Mouse (Mus musculus): ENCODE results near the gene Rapgef5. TPM values are rescaled to one million over a fixed set of nuclear protein-coding genes. Genes with fewer than 3 reads are reported as not detected.

Gene Rapgef5
- polyA plus RNA-seq, 1 experiment from 2014 or later, result 9.4 TPM

- Histone ChIP-seq H3K4me3 (no peak overlapping the region), H3K27ac (no peak overlapping the region), H3K4me1 (peaks cover 13% of the 10 kb centered on the region), H3K27me3 (ENCODE audit: insufficient read depth, poor library complexity, severe bottlenecking) (no peaks in the 10 kb centered on the region), H3K9me3 (no peaks in the 10 kb centered on the region), H3K36me3 (no peaks in the 10 kb centered on the region)
- 75% methylated on average over 6 of the region's 6 CpGs for WGBS
- no peak for DNase-seq (ENCODE audit: low spot score)
Observed at GRCm38 (mm10) chr12:117636969-117637368, 120.7 kb downstream of the Rapgef5 start.

DNA sequence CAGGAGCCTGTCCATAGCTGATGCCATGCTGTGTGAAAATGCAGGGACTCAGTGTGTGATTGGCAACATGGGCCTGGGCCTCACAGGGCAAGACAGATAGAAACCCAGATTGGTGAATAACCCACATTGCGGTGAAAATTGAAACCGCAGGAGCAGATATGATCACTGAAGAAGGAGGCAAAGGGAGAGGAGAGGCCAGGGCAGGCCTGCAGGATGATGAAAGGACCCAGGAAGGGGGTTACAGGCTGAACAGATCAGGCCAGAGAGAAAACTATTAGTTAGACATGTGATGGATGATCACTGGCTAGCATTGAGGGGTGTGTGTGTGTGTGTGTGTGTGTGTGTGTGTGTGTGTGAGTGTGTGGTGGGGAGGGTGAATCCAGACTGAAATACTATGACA lies 122.6 kb downstream of the Rapgef5 start:
- no peak overlapping the region for H3K27ac ChIP-seq
- H3K27me3 ChIP-seq (ENCODE audit: insufficient read depth, poor library complexity, severe bottlenecking), result no peaks in the 10 kb centered on the region
- no peak overlapping the region for H3K4me3 ChIP-seq
- WGBS, result 70% methylated on average over 2 of the region's 2 CpGs
- DNase-seq (ENCODE audit: low spot score), result no peak
- no peaks in the 10 kb centered on the region for H3K9me3 ChIP-seq
- no peaks in the 10 kb centered on the region for H3K36me3 ChIP-seq
- peaks cover 10% of the 10 kb centered on the region for H3K4me1 ChIP-seq

GRCm38 (mm10) chr12:117639356-117640121 lies 123.3 kb downstream of the Rapgef5 start:
- Histone ChIP-seq H3K27me3 (ENCODE audit: insufficient read depth, poor library complexity, severe bottlenecking) (no peaks in the 10 kb centered on the region), H3K36me3 (no peaks in the 10 kb centered on the region), H3K9me3 (no peaks in the 10 kb centered on the region), H3K4me1 (peaks cover 10% of the 10 kb centered on the region), H3K4me3 (no peak overlapping the region), H3K27ac (no peak overlapping the region)
- 76% methylated on average over 6 of the region's 6 CpGs for WGBS
- DNase-seq (ENCODE audit: low spot score), result no peak

DNA sequence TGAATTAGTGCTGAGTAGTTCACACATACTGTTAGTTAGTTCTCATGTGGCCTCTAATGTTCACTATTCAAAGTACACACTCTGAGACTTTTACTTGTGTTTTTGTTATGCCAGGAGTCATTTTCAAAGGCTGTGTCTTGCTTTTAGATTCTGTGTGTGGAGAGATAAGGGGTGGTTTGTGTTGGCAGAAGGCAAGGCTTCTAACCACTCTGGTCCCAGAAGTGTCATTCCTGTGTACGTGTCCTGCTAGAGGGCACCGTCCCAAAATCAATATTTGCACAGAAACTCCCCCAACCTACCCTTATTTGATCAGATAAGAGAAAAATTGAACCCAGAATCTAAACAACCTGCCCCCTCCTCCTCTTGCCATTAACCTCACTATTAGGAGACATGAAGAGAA lies 126.2 kb downstream of the Rapgef5 start:
- Histone ChIP-seq H3K4me1 (peaks cover 7% of the 10 kb centered on the region), H3K36me3 (no peaks in the 10 kb centered on the region), H3K27ac (no peak overlapping the region), H3K27me3 (ENCODE audit: insufficient read depth, poor library complexity, severe bottlenecking) (no peaks in the 10 kb centered on the region), H3K9me3 (no peaks in the 10 kb centered on the region), H3K4me3 (no peak overlapping the region)
- 45% methylated on average over 2 of the region's 2 CpGs for WGBS
- DNase-seq (ENCODE audit: low spot score), result no peak

GRCm38 (mm10) chr12:117645771-117646170 lies 129.5 kb downstream of the Rapgef5 start:
- Histone ChIP-seq H3K4me1 (no peaks in the 10 kb centered on the region), H3K27me3 (ENCODE audit: insufficient read depth, poor library complexity, severe bottlenecking) (no peaks in the 10 kb centered on the region), H3K9me3 (no peaks in the 10 kb centered on the region), H3K27ac (no peak overlapping the region), H3K36me3 (no peaks in the 10 kb centered on the region), H3K4me3 (no peak overlapping the region)
- DNase-seq (ENCODE audit: low spot score), result no peak
- 79% methylated on average over 2 of the region's 2 CpGs for WGBS

DNA sequence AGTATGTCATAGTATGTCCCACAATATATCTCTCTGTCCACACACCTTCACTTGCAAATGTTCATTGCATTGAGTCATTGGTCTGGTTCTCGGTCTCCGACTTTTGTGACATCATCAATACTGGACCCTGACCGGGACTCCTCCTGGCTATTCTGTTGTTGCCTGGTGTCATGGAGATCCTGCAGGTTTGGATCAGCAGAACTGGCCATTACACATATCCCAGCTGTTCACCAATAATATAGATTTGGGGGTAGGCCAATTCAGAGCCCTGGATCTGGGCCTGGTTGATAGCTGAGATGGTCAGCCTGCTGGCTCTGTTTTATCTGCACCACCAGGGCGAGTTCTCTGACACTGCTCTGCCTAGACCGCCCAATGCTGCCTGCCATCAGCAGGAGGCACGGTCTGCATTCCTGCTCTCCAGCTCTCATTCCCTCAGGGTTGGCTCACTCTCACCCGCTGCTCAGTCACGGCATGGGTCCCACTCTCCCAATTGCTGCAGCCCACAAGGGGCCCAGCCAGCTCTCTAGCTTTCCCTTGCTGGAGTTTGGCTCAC lies 137.7 kb downstream of the Rapgef5 start:
- H3K36me3 ChIP-seq, result no peaks in the 10 kb centered on the region
- no peak for DNase-seq (ENCODE audit: low spot score)
- H3K9me3 ChIP-seq, result no peaks in the 10 kb centered on the region
- no peak overlapping the region for H3K27ac ChIP-seq
- 68% methylated on average over 8 of the region's 8 CpGs for WGBS
- no peaks in the 10 kb centered on the region for H3K4me1 ChIP-seq
- no peak overlapping the region for H3K4me3 ChIP-seq
- H3K27me3 ChIP-seq (ENCODE audit: insufficient read depth, poor library complexity, severe bottlenecking), result no peaks in the 10 kb centered on the region

DNA sequence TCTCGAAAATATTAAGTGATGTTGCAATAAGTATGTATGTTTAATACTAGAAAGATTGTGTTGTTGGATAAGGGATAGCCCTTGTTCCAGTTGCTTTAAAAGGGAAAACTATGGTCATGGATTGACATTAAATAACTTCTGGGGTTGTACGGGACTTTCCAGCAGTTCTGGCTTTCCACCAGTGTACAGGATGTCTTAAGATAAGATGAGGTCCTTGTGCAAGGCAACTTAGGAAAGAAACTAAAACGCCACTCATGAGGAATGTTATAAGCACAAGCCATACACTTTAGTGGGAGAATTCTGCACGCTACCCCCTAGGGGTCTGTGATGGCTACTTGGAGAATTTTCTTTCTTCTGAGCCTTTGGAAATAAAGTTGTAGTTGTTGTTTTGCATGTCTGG lies 140.7 kb downstream of the Rapgef5 start:
- Histone ChIP-seq H3K4me1 (no peaks in the 10 kb centered on the region), H3K4me3 (no peak overlapping the region), H3K27ac (no peak overlapping the region), H3K36me3 (no peaks in the 10 kb centered on the region), H3K9me3 (no peaks in the 10 kb centered on the region), H3K27me3 (ENCODE audit: insufficient read depth, poor library complexity, severe bottlenecking) (no peaks in the 10 kb centered on the region)
- DNase-seq (ENCODE audit: low spot score), result no peak
- 66% methylated on average over 4 of the region's 4 CpGs for WGBS

DNA sequence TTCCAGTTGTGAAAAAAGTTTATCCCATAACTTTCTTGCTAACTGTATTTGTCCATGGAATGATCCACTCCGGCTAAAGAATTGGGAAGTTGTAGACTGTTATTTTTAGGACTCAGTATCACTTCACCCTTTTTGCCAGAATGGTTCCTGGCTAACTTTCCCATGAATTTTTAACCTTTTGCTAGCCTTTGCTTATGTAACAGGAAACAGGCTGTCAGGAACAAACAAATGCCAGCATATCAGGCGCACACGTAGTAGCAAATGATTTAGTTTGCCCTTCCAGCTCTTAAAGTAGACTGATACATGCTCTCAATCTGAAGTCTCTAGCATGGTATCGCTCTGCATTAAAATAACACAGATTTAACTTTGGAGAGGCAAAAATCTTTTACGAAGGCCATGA lies 141.5 kb downstream of the Rapgef5 start:
- Histone ChIP-seq H3K27ac (peak overlapping the region; percentile 47; the same call in 1 of the 2 replicates), H3K4me1 (no peaks in the 10 kb centered on the region)
- no peak for DNase-seq (ENCODE audit: low spot score)

DNA sequence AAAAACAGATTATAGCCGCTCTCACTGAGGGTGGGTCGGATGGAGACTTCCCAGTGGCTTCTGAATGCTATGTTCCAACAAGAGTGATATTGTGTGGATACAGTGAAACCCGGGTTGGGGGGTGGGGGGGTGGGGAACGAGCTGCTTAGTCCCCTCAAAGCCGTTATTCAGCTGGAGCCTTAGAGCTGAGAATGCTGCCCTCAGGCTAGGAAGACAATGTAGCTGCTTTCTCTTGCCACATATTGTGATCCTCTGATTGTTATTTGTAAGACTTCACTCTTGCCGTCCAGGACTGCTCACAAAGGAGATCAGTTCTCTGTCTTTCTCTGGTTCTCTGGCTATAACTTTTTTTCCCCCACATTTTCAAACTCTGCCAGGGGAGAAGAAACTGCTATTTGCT lies 142.5 kb downstream of the Rapgef5 start:
- WGBS, result 36% methylated on average over 6 of the region's 6 CpGs
- peak overlapping the region; percentile 47; the same call in 1 of the 2 replicates for H3K27ac ChIP-seq
- H3K9me3 ChIP-seq, result no peaks in the 10 kb centered on the region
- H3K4me3 ChIP-seq, result peak overlapping the region; percentile 41
- no peaks in the 10 kb centered on the region for H3K27me3 ChIP-seq (ENCODE audit: insufficient read depth, poor library complexity, severe bottlenecking)
- no peak for DNase-seq (ENCODE audit: low spot score)
- H3K36me3 ChIP-seq, result no peaks in the 10 kb centered on the region
- H3K4me1 ChIP-seq, result no peaks in the 10 kb centered on the region

More for the DNA sequence above, 141.5 kb downstream of the Rapgef5 start:
- no peaks in the 10 kb centered on the region for H3K9me3 ChIP-seq
- H3K27me3 ChIP-seq (ENCODE audit: insufficient read depth, poor library complexity, severe bottlenecking), result no peaks in the 10 kb centered on the region
- 61% methylated on average over 5 of the region's 5 CpGs for WGBS
- no peaks in the 10 kb centered on the region for H3K36me3 ChIP-seq
- H3K4me3 ChIP-seq, result peak overlapping the region; percentile 41

DNA sequence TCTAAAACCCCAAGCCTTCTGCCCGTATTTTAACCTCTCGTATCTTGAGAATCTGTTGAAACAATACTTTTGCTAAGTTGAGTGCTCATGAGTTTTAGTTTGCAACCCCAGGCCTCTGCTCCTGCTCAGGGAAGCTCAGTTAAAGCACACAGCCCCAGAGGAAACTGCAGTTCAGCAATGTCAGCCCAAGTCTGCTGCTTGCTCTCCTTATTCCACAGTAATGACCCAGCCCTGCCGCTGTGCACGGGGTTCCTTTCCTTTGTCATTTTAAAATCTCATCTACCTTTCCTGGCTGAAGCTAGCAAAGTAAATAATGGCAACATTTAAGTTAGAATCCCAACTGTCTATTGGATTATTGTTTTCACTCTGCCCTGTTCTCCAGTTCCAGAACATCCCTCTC lies 144.1 kb downstream of the Rapgef5 start:
- Histone ChIP-seq H3K9me3 (no peaks in the 10 kb centered on the region), H3K36me3 (no peaks in the 10 kb centered on the region), H3K4me1 (no peaks in the 10 kb centered on the region), H3K27ac (peak overlapping the region; percentile 31; the same call in 1 of the 2 replicates), H3K27me3 (ENCODE audit: insufficient read depth, poor library complexity, severe bottlenecking) (no peaks in the 10 kb centered on the region), H3K4me3 (peak overlapping the region; percentile 41)
- DNase-seq (ENCODE audit: low spot score), result no peak
- 22% methylated on average over 4 of the region's 4 CpGs for WGBS

DNA sequence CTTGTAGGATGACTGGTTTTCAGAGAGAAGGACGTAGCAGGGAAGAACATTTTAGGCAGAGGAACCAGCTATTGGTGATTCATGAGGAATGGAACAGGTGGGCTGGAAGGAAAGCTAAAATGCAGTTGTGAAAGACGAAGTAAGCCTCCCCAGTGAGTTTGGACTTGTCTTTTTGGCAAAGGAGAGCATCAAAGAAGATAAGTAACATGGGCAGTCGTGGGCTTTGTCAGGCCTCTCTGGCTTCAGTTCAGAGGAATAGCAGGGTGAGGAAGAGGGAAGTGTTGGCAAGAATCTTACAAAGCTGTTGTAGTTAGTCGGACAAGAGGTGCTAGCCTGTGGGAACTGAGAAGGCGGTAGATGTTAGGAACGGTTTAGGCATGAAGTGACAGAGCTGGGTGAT lies 145.6 kb downstream of the Rapgef5 start:
- no peak overlapping the region for H3K27ac ChIP-seq
- no peak for DNase-seq (ENCODE audit: low spot score)
- no peaks in the 10 kb centered on the region for H3K27me3 ChIP-seq (ENCODE audit: insufficient read depth, poor library complexity, severe bottlenecking)
- H3K4me1 ChIP-seq, result no peaks in the 10 kb centered on the region; the same call in 1 of the 2 replicates
- no peak overlapping the region for H3K4me3 ChIP-seq
- 65% methylated on average over 6 of the region's 6 CpGs for WGBS
- no peaks in the 10 kb centered on the region for H3K9me3 ChIP-seq
- no peaks in the 10 kb centered on the region for H3K36me3 ChIP-seq

DNA sequence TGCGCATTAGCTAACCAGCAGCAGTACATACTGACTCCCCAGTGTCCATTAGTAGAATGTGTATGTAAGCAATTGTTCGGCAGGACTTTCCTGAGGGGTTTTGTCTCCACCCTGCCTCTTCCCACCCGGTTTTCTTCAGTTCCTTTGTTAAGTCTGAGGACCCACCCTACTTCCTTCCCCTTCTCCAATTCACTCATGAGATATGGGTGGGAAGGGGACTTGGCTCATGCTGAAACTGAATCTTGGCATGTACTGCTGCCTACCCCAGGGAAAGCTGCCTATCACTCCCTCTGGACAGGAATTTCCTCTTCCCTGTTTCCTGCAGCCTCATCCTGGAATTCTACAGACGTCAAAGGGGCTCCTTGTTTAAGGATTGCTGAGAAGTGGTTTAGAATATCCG lies 147.4 kb downstream of the Rapgef5 start:
- Histone ChIP-seq H3K4me3 (no peak overlapping the region), H3K9me3 (no peaks in the 10 kb centered on the region), H3K27ac (no peak overlapping the region), H3K36me3 (no peaks in the 10 kb centered on the region), H3K4me1 (no peaks in the 10 kb centered on the region; the same call in 1 of the 2 replicates), H3K27me3 (ENCODE audit: insufficient read depth, poor library complexity, severe bottlenecking) (no peaks in the 10 kb centered on the region)
- WGBS, result 50% methylated on average over 5 of the region's 5 CpGs
- peak; percentile 76 for DNase-seq (ENCODE audit: low spot score)

DNA sequence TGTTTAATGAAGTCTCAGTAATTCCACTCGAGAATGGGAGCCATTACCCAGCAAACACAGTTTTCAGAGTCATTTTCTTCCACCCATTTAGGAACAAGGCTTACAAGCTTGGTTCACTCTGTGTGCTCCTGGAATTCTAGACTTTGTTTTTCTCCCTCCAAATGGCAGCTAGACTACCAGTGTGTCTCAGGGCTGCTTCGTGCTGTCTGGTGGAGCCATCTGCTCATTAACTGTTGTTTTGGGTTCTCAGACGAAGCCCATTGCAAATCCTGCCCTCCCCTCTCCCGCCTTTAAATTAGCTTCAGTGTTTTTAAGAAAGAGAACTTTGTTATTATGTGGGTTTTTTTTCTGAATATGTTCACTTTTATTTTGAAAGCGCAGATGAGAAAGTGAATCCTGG lies 148.4 kb downstream of the Rapgef5 start:
- H3K4me3 ChIP-seq, result no peak overlapping the region
- DNase-seq (ENCODE audit: low spot score), result no peak
- H3K36me3 ChIP-seq, result no peaks in the 10 kb centered on the region
- no peaks in the 10 kb centered on the region for H3K9me3 ChIP-seq
- 67% methylated on average over 5 of the region's 5 CpGs for WGBS
- no peaks in the 10 kb centered on the region for H3K27me3 ChIP-seq (ENCODE audit: insufficient read depth, poor library complexity, severe bottlenecking)
- H3K4me1 ChIP-seq, result peaks cover 3% of the 10 kb centered on the region
- no peak overlapping the region for H3K27ac ChIP-seq
